Comparison of ENCODE assay signal across 8 mouse cellular contexts in the genomic region with DNA sequence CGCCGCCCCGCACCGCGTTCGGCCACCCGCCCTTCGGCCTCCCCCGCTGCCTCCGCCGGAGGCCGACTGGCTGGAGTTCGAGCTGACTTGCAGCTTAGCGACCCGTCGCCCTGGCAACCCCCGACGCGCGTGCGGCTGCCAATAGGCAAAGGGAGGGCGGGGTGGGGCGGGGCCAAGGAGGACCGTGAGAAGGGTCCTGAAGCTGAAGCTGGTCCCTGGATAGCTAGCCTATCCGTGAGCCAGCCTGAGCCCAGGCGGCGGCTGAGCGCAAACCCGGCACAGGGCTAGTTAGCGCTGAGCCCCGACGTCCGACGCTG. TPM values are rescaled to one million over a fixed set of nuclear protein-coding genes. Genes with fewer than 3 reads are reported as not detected.
DNase-seq lines count a peak whose midpoint lies in the region; ATAC-seq and TF ChIP-seq lines count a peak whose summit lies in the region.

No protein-coding gene starts in this region.

- H3K4me2 ChIP-seq in forebrain, postnatal 0 days (ENCODE audit: low read depth): peak overlapping the region; percentile 73
- peak overlapping the region; percentile 67 for H3K4me2 ChIP-seq in liver, postnatal 0 days (ENCODE audit: low read depth, low read length)

- under 1% methylated on average over 34 of the region's 34 CpGs for WGBS in heart, adult 2 months
- under 1% methylated on average over 28 of the region's 34 CpGs for WGBS in forebrain, postnatal 0 days
- 1% methylated on average over 34 of the region's 34 CpGs for WGBS in kidney, adult 2 months
- under 1% methylated on average over 32 of the region's 34 CpGs for WGBS in liver, postnatal 0 days (ENCODE audit: insufficient replicate concordance)
- WGBS in olfactory bulb, adult 2 months: 1% methylated on average over 34 of the region's 34 CpGs

- H3K27me3 ChIP-seq in heart, adult 2 months (ENCODE audit: control insufficient read depth, insufficient read depth, low read length): peaks cover 13% of the 10 kb centered on the region
- H3K27me3 ChIP-seq in forebrain, postnatal 0 days (ENCODE audit: insufficient read depth, low read length): peaks cover 37% of the 10 kb centered on the region
- H3K27me3 ChIP-seq in kidney, adult 2 months (replicated peaks; ENCODE audit: control insufficient read depth, insufficient read depth, low read length): peaks cover 1% of the 10 kb centered on the region
- H3K27me3 ChIP-seq in liver, postnatal 0 days (ENCODE audit: insufficient read depth, low read length): peaks cover 80% of the 10 kb centered on the region

- H3K27ac ChIP-seq in heart, adult 2 months: no peak overlapping the region
- peak overlapping the region; percentile 64; the same call in 1 of the 2 replicates for H3K27ac ChIP-seq in forebrain, postnatal 0 days (ENCODE audit: low read depth, low read length)
- H3K27ac ChIP-seq in kidney, adult 2 months (ENCODE audit: insufficient read depth, low read depth, low read length): no peak overlapping the region
- H3K27ac ChIP-seq in liver, postnatal 0 days (ENCODE audit: low read depth): no peak overlapping the region
- H3K27ac ChIP-seq in olfactory bulb, adult 2 months (ENCODE audit: insufficient read depth, low read depth, low read length): no peak overlapping the region

- no peaks in the 10 kb centered on the region for H3K4me1 ChIP-seq in heart, adult 2 months (ENCODE audit: control insufficient read depth, insufficient read depth, low read length)
- H3K4me1 ChIP-seq in forebrain, postnatal 0 days (ENCODE audit: insufficient read depth): no peaks in the 10 kb centered on the region
- H3K4me1 ChIP-seq in kidney, adult 2 months (ENCODE audit: control insufficient read depth, insufficient read depth, low read length): no peaks in the 10 kb centered on the region
- peaks cover 9% of the 10 kb centered on the region; the same call in 1 of the 2 replicates for H3K4me1 ChIP-seq in liver, postnatal 0 days (ENCODE audit: insufficient read depth)
- H3K4me1 ChIP-seq in olfactory bulb, adult 2 months (ENCODE audit: control insufficient read depth, insufficient read depth, low read length): peaks cover 26% of the 10 kb centered on the region

- H3K9ac ChIP-seq in heart, adult 2 months (ENCODE audit: low read depth, low read length): no peak overlapping the region
- peak overlapping the region; percentile 57 for H3K9ac ChIP-seq in forebrain, postnatal 0 days
- H3K9ac ChIP-seq in liver, postnatal 0 days (replicated peaks): no peak overlapping the region

- no peak for TF ChIP-seq EP300 in heart, adult 2 months (IDR thresholded peaks at IDR 0.05; ENCODE audit: insufficient read depth, low read depth, low read length)
- no peak for TF ChIP-seq EP300 in liver, postnatal 0 days (IDR thresholded peaks at IDR 0.05; ENCODE audit: low read depth)

- no peak for TF ChIP-seq CTCF in heart, adult 2 months (IDR thresholded peaks at IDR 0.05)
- TF ChIP-seq CTCF in forebrain, postnatal 0 days (IDR thresholded peaks at IDR 0.05; ENCODE audit: low read depth): no peak
- no peak for TF ChIP-seq CTCF in kidney, adult 2 months (conservative IDR thresholded peaks at IDR 0.05; ENCODE audit: insufficient read depth, insufficient read length, low read depth, low read length)
- no peak for TF ChIP-seq CTCF in liver, postnatal 0 days (IDR thresholded peaks at IDR 0.05; ENCODE audit: low read depth)
- TF ChIP-seq CTCF in olfactory bulb, adult 2 months (IDR thresholded peaks at IDR 0.05; ENCODE audit: insufficient read depth, low read depth, low read length): no peak

- H3K9me3 ChIP-seq in forebrain, postnatal 0 days (ENCODE audit: low read length): no peaks in the 10 kb centered on the region
- H3K9me3 ChIP-seq in liver, postnatal 0 days (ENCODE audit: low read length): no peaks in the 10 kb centered on the region

- intact Hi-C loops in heart, adult 2 months (cut with DNase I): no loop called here
- intact Hi-C loops in heart, postnatal 25 days (cut with DNase I): no loop called here

- peak; percentile 52 to 59 for DNase-seq in heart, adult 2 months
- no peak for DNase-seq in heart, postnatal 25 days (ENCODE audit: low spot score)
- peak; percentile 85 for DNase-seq in adrenal gland, postnatal 14 days
- DNase-seq in forebrain, postnatal 0 days: peak; percentile 86
- peak; percentile 67 for DNase-seq in kidney, adult 2 months
- DNase-seq in liver, postnatal 0 days: peak; percentile 60
- no peak for DNase-seq in cerebellum, adult 9-11 months

- H3K79me2 ChIP-seq in heart, adult 2 months (replicated peaks; ENCODE audit: control insufficient read depth, insufficient read depth, low read length): no peaks in the 10 kb centered on the region

- TF ChIP-seq POLR2A in heart, adult 2 months (IDR thresholded peaks at IDR 0.05; ENCODE audit: insufficient read depth, low read depth, low read length): no peak
- no peak for TF ChIP-seq POLR2A in kidney, adult 2 months (IDR thresholded peaks at IDR 0.05; ENCODE audit: low read depth, low read length)
- no peak for TF ChIP-seq POLR2A in olfactory bulb, adult 2 months (IDR thresholded peaks at IDR 0.05; ENCODE audit: insufficient read depth, low read depth, low read length)

- H3K4me3 ChIP-seq in heart, adult 2 months: peak overlapping the region; percentile 10; the same call in 1 of the 2 replicates
- peak overlapping the region; percentile 51 for H3K4me3 ChIP-seq in forebrain, postnatal 0 days (ENCODE audit: low read depth, low read length)
- peak overlapping the region; percentile 37 for H3K4me3 ChIP-seq in kidney, adult 2 months (ENCODE audit: insufficient read depth, low read depth, low read length)
- peak overlapping the region; percentile 39; the same call in 1 of the 2 replicates for H3K4me3 ChIP-seq in liver, postnatal 0 days (ENCODE audit: low read depth, low read length)
- peak overlapping the region; percentile 43 for H3K4me3 ChIP-seq in olfactory bulb, adult 2 months (ENCODE audit: insufficient read depth, low read depth, low read length)

- peak; percentile 86 for ATAC-seq in forebrain, postnatal 0 days
- ATAC-seq in liver, postnatal 0 days: peak; percentile 36

- H3K36me3 ChIP-seq in heart, adult 2 months (ENCODE audit: control insufficient read depth, insufficient read depth, low read length): no peaks in the 10 kb centered on the region
- no peaks in the 10 kb centered on the region for H3K36me3 ChIP-seq in forebrain, postnatal 0 days (ENCODE audit: insufficient read depth)
- no peaks in the 10 kb centered on the region for H3K36me3 ChIP-seq in kidney, adult 2 months (ENCODE audit: control insufficient read depth, insufficient read depth, low read length)
- H3K36me3 ChIP-seq in liver, postnatal 0 days (replicated peaks; ENCODE audit: insufficient read depth, low read length): no peaks in the 10 kb centered on the region

RNA-seq across cellular contexts. Expression of a gene that starts 0.2 kb away (rescaled TPM):
- total RNA-seq in heart, adult 2 months (2021): 1 to 10 TPM; 1.7 to 2.3 TPM
- polyA plus RNA-seq in heart, adult 2 months (2012; rRNA removed): 0.12 and 1.2 TPM in 2 replicates
- total RNA-seq in heart, postnatal 25 days (2021): 1 to 10 TPM in 1 of 2 experiments, under 1 TPM in 1; 0.75 to 1.0 TPM
- 3.9 and 5.8 TPM in 2 replicates for total RNA-seq in adrenal gland, postnatal 14 days (2021)
- 6.5 and 7.7 TPM in 2 replicates for total RNA-seq in forebrain, postnatal 0 days (2014; rRNA removed)
- 1.1 and 2.5 TPM in 2 replicates for polyA plus RNA-seq in forebrain, postnatal 0 days (2015; fragmentation: Nextera tagmentation; extraction: Ambion mirVana)
- 0.39 and 0.94 TPM in 2 replicates for polyA plus RNA-seq in kidney, adult 2 months (2012; rRNA removed)
- 0.05 TPM in 1 of 2 replicates, not detected in the other for polyA plus RNA-seq in liver, postnatal 0 days (2015; fragmentation: Nextera tagmentation; extraction: Ambion mirVana)
- not detected in 2 replicates for polyA plus RNA-seq in olfactory bulb, adult 2 months (2012; ENCODE audit: insufficient read depth, insufficient read length, low replicate concordance, missing spikeins)

RNA-seq across cellular contexts. Expression of a gene that starts 25.3 kb away (rescaled TPM):
- under 1 TPM; 0.16 to 0.29 TPM for total RNA-seq in heart, adult 2 months (2021)
- polyA plus RNA-seq in heart, adult 2 months (2012; rRNA removed): 0.20 and 1.1 TPM in 2 replicates
- under 1 TPM in 1 of 2 experiments, not detected in 1; 0.21 TPM for total RNA-seq in heart, postnatal 25 days (2021)
- 0.53 and 0.63 TPM in 2 replicates for total RNA-seq in adrenal gland, postnatal 14 days (2021)
- total RNA-seq in forebrain, postnatal 0 days (2014; rRNA removed): 3.5 and 5.1 TPM in 2 replicates
- 4.4 and 6.0 TPM in 2 replicates for polyA plus RNA-seq in forebrain, postnatal 0 days (2015; fragmentation: Nextera tagmentation; extraction: Ambion mirVana)
- 0.37 and 0.66 TPM in 2 replicates for polyA plus RNA-seq in kidney, adult 2 months (2012; rRNA removed)
- polyA plus RNA-seq in liver, postnatal 0 days (2015; fragmentation: Nextera tagmentation; extraction: Ambion mirVana): 0.11 and 0.15 TPM in 2 replicates
- not detected in 2 replicates for polyA plus RNA-seq in olfactory bulb, adult 2 months (2012; ENCODE audit: insufficient read depth, insufficient read length, low replicate concordance, missing spikeins)

Comparison
In these comparisons a context has a peak if more than half of its experiments do, and no peak if none do; other contexts are left out.
1. DNase-seq: peak in heart, adult 2 months (2 of 2), adrenal gland, postnatal 14 days (single experiment), forebrain, postnatal 0 days (single experiment), kidney, adult 2 months (single experiment) and liver, postnatal 0 days (single experiment); none in heart, postnatal 25 days (single experiment) and cerebellum, adult 9-11 months (single experiment).
2. Peak in every context shown above with its lines, with median percentiles within 50 percentile points of each other: H3K4me3 ChIP-seq.